Mouse (Mus musculus) layer of hippocampus, adult 2 months (tissue): ENCODE results near the gene Vmn1r188. TPM values are rescaled to one million over a fixed set of nuclear protein-coding genes. Genes with fewer than 3 reads are reported as not detected.
"Not testable (repeated sequence)": the region's sequence is repeated elsewhere in the genome, so short reads cannot be mapped to it uniquely, and the experiment has no call there.

Experiments used
- DNase-seq, 2 experiments: peaks; one replicate each; pipeline ENCODE4 v3.0.0; 2022; ENCODE audit warnings: low spot score in 2 of 2
- H3K27ac ChIP-seq: fragments of 200-600 bp; 2 replicates; pipeline ENCODE4 v1.8.1; 2022
- H3K4me3 ChIP-seq: fragments of 200-600 bp; 2 replicates; pipeline ENCODE4 v1.8.1; 2022; ENCODE audit warnings: mild to moderate bottlenecking
- CTCF ChIP-seq: fragments of 200-600 bp; conservative IDR thresholded peaks from 2 replicates; pipeline ENCODE4 v1.8.1; 2022; ENCODE audit warnings: antibody characterized with exemption, mild to moderate bottlenecking, moderate library complexity
- total RNA-seq, 2 experiments: library from RNA; stranded (reverse); gene quantifications; 2 replicates each; pipeline ENCODE4 v1.2.3; 2021

Vmn1r188 gene
- total RNA-seq, 2 experiments from 2014 or later = not detected

GRCm38 (mm10) chr13:22043503-22044431 lies 40.5 kb upstream of the Vmn1r188 start:
- DNase-seq = no peak
- peak; percentile 88 for TF ChIP-seq CTCF
- Histone ChIP-seq H3K4me3 (peak overlapping the region; percentile 54), H3K27ac (peak overlapping the region; percentile 70)

DNA sequence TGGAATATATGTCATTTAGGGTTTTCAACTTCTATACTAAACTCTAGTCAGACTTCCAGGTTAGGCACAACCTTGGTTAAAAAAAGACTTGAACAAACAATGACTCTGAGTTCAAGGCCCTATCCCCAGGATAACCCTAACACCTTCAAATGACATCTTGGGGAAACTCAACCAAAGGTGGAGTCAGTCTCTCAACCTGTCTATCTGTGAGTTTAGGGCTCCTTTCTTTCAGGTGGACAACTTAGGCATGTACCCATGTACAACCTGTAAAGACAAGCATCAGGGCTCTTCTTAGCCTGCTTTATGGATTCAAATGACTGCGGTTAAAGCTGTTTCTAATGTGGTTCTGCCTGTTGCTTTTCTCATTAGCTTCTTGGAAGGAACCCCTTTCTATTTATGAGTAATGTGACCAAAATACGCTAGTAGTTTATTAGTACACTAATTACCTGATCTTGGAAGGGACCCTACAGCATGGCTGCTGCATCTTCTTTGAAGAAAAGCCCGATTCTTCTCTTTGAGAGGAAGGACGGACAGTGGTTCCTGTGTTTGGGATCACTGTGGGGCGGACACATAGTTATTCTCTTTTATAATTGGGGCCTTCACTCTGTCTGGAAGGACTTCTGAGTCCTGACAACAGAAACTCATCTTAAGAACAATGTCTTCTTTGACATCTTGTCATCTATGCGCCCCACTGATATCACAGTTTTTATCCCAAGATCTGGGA lies 39.6 kb upstream of the Vmn1r188 start:
- H3K27ac ChIP-seq = no peak overlapping the region
- TF ChIP-seq CTCF = no peak; the same call in 1 of the 2 replicates
- DNase-seq = no peak
- no peak overlapping the region for H3K4me3 ChIP-seq

GRCm38 (mm10) chr13:22045311-22045710 lies 38.9 kb upstream of the Vmn1r188 start:
- TF ChIP-seq CTCF = no peak
- H3K4me3 ChIP-seq = no peak overlapping the region
- H3K27ac ChIP-seq = no peak overlapping the region
- DNase-seq = no peak

- no peak for DNase-seq
- no peak for TF ChIP-seq CTCF
- Histone ChIP-seq H3K27ac (no peak overlapping the region), H3K4me3 (no peak overlapping the region)
Measured at GRCm38 (mm10) chr13:22049041-22049440, 35.2 kb upstream of the Vmn1r188 start.

GRCm38 (mm10) chr13:22049737-22050440 lies 34.4 kb upstream of the Vmn1r188 start:
- Histone ChIP-seq H3K4me3 (peak overlapping the region; percentile 67), H3K27ac (peak overlapping the region; percentile 79)
- TF ChIP-seq CTCF = no peak
- no peak for DNase-seq

DNA sequence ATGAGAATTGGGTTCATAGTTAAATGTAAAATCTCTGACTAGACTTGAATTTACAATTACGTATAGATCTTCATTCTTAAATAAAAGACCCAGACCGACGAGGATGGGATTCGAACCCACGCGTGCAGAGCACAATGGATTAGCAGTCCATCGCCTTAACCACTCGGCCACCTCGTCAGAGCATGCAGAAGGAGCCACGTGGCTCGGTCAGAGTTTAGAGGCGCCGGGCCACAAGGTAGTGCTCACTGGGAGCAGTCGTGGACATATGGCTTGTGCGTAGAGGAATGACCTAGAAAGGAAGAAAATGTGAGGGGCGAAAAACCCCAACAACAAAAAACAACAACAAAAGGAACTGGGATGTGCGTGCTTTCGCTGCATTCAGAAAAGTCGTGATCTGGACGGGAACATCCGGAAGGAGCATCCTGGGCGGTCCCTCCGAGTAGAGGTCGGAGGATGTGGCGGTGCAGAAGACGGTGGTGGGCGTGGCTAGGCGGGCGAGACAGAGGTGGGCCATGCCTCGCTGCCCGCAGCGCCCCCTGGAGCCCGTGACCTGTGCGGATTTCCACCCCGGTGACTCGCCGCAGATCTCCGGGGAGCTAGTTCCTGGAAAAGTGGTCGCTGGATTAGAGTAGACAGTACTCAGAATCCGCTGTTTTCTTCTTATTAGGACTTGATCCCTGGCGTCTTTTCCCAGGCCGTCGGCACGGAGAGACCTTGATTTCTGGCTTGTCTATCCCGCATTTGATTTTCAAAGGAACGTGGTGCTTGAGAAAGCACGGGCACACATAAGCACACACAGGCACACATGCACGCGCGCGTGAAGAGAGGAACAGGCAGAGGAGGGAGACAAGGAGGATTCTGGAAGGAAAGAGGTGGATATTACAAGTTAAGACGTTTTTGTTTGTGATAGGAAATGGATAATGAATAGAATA lies 33.4 kb upstream of the Vmn1r188 start:
- peak; percentile 84 to 85 for DNase-seq
- H3K27ac ChIP-seq = peak overlapping the region; percentile 79
- TF ChIP-seq CTCF = peak; percentile 76
- H3K4me3 ChIP-seq = peak overlapping the region; percentile 67

GRCm38 (mm10) chr13:22051523-22051859 lies 32.7 kb upstream of the Vmn1r188 start:
- Histone ChIP-seq H3K27ac (peak overlapping the region; percentile 79), H3K4me3 (peak overlapping the region; percentile 67)
- no peak for DNase-seq
- no peak for TF ChIP-seq CTCF

- H3K27ac ChIP-seq = no peak overlapping the region
- no peak for TF ChIP-seq CTCF
- no peak overlapping the region for H3K4me3 ChIP-seq
- DNase-seq = no peak
Measured at GRCm38 (mm10) chr13:22053754-22054153, 30.5 kb upstream of the Vmn1r188 start.

- no peak overlapping the region for H3K27ac ChIP-seq
Measured at GRCm38 (mm10) chr13:22061422-22061821, 22.8 kb upstream of the Vmn1r188 start.

DNA sequence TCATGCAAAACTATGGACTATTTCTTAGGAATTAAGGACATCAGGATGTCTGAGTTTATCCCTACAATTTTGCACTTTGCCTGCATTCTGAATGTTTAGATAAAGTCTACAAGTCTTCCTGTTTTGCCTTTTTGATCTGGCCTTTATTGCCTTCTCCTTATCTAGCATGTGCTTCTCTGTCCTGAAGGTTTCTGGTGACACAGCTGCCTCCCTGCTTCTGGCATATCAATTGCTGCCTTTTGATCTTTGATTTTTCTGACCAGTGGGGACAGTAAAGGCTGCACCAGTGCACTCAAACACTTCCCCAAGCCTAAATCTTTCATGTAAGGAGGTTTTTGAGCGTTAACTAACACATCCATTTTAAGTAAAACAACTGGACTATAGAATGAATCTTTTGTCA lies 20.8 kb upstream of the Vmn1r188 start:
- Histone ChIP-seq H3K27ac (no peak overlapping the region), H3K4me3 (no peak overlapping the region)
- no peak for DNase-seq
- no peak for TF ChIP-seq CTCF

More at GRCm38 (mm10) chr13:22061422-22061821, 22.8 kb upstream of the Vmn1r188 start:
- DNase-seq = no peak
- no peak for TF ChIP-seq CTCF
- H3K4me3 ChIP-seq = no peak overlapping the region

- not testable (repeated sequence) for H3K27ac ChIP-seq, DNase-seq, H3K4me3 ChIP-seq
Measured at GRCm38 (mm10) chr13:22105724-22106123, 21.5 kb downstream of the Vmn1r188 start, which contains the start of gene Vmn1r189. Gene Vmn1r189 (minus strand): TSS chr13:22105824.

- DNase-seq, H3K27ac ChIP-seq, H3K4me3 ChIP-seq: not testable (repeated sequence)
Measured at GRCm38 (mm10) chr13:22136495-22137293, 52.5 kb downstream of the Vmn1r188 start.
